Mouse (Mus musculus): ENCODE results near the gene Cygb. TPM values are rescaled to one million over a fixed set of nuclear protein-coding genes. Genes with fewer than 3 reads are reported as not detected.

Cygb gene
- total and polyA plus RNA-seq, 3 experiments, result 2.2 to 8.7 TPM; not detected in 1

DNA sequence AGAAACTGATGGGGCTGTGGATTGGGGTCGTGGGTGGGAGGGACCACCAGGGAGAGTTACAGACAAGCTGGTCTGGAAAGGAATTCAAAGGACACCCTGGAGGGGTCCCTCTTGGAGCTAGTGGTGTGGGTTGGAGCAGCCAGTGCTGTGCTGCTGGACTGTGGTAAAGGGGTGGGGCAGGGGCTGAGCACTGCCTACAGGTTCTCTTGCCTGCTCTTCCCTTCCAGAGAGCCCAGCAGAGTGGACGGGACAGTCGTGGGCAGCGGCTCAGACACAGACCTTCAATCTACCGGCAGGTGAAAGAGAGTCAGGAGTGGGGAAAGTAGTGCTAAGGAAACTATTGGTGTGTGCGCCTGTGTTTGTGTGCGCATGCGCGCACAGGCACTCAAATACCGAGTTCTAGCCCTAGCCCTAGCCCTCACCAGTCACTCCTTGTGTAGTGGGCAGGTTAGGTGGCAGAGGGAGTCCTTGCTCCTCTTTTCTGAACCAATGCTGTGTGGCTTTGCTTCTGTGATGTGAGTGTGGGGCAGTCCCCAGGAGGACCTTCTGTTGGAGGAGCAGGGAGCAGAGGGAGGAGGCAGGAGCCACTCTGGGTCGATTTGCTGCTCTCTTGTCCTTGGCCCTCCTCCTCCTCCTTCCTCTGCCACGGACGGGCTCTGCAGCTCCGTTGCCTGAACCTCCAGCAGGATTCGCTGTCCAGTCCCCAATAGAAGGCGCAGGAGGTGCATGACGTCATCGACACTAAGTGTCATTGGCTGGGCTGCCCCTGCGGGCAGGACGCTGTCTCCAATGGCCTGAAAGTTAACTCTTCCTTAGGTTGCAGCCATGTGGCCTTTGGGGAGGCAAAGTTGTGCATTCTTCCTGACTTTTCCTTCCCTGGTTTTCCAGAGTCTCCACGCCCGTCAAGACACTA lies 3.5 kb upstream of the Cygb start:
- Histone ChIP-seq H3K79me2 (ENCODE audit: control insufficient read depth, insufficient read depth, low read length, poor library complexity) (no peaks in the 10 kb centered on the region; the same call in 1 of the 2 replicates), H3K27me3 (ENCODE audit: control insufficient read depth in 1 of 2, insufficient read depth in 2 of 2, low read length in 2 of 2) (peaks cover 0 to 7% of the 10 kb centered on the region in 2 experiments; a peak in 1 of 4 replicates), H3K9me3 (replicated peaks; ENCODE audit: insufficient read depth, low read length) (no peaks in the 10 kb centered on the region), H3K9ac (ENCODE audit: control insufficient read depth, low read depth, low read length, poor library complexity, severe bottlenecking) (peak overlapping the region; percentile 77), H3K4me3 (ENCODE audit: control insufficient read depth in 1 of 2, insufficient read depth in 1 of 2, low read depth in 2 of 2, low read length in 2 of 2) (peak overlapping the region; percentile 49 to 54), H3K27ac (ENCODE audit: control insufficient read depth, low read depth, low read length) (peak overlapping the region; percentile 96), H3K36me3 (ENCODE audit: control insufficient read depth in 1 of 2, insufficient read depth in 2 of 2, low read length in 2 of 2) (peaks cover 0 to 19% of the 10 kb centered on the region in 2 experiments; a peak in 2 of 4 replicates), H3K4me1 (ENCODE audit: control insufficient read depth in 1 of 2, insufficient read depth in 2 of 2, low read length in 2 of 2) (peaks cover 11 to 55% of the 10 kb centered on the region in 2 experiments)
- peak; percentile 97 for TF ChIP-seq NELFE (IDR thresholded peaks at IDR 0.05; ENCODE audit: low read depth, low read length)
- peak; percentile 97 to 98 for TF ChIP-seq POLR2A (IDR thresholded peaks at IDR 0.05; ENCODE audit: control insufficient read depth in 1 of 2, insufficient read depth in 1 of 2, low read depth in 1 of 2, low read length in 2 of 2, poor library complexity in 1 of 2)
- peak; percentile 73 for TF ChIP-seq USF1 (IDR thresholded peaks at IDR 0.05; ENCODE audit: low read depth, low read length)
- peak; percentile 92 for TF ChIP-seq SIN3A (IDR thresholded peaks at IDR 0.05; ENCODE audit: low read length)
- TF ChIP-seq EP300 (IDR thresholded peaks at IDR 0.05; ENCODE audit: low read depth in 1 of 2, low read length in 2 of 2), result 0 out of 4 replicates have a peak, but pooled peaks of 1 of the 2 experiments have one; percentile 27
- TF ChIP-seq MYC (IDR thresholded peaks at IDR 0.05; ENCODE audit: low read depth, low read length), result peak; percentile 100
- TF ChIP-seq MXI1 (IDR thresholded peaks at IDR 0.05; ENCODE audit: low read depth, low read length), result peak; percentile 97
- no peak for TF ChIP-seq E2F4 (IDR thresholded peaks at IDR 0.05; ENCODE audit: borderline replicate concordance, low read depth, low read length)
- TF ChIP-seq MEF2A (IDR thresholded peaks at IDR 0.05; ENCODE audit: extremely low read depth, insufficient replicate concordance, low read depth, low read length, poor library complexity, severe bottlenecking), result no peak
- no peak for TF ChIP-seq GATA1 (IDR thresholded peaks at IDR 0.05; ENCODE audit: low read depth, low read length)
- peak; percentile 94; the same call in 1 of the 2 replicates for TF ChIP-seq JUND (IDR thresholded peaks at IDR 0.05; ENCODE audit: low read depth, low read length)
- no peak for TF ChIP-seq RAD21 (IDR thresholded peaks at IDR 0.05; ENCODE audit: low read depth, low read length)
- no peak for TF ChIP-seq USF2 (IDR thresholded peaks at IDR 0.05; ENCODE audit: borderline replicate concordance in 1 of 2, insufficient read depth in 1 of 2, low read depth in 1 of 2, low read length in 2 of 2)
- TF ChIP-seq KAT2A (conservative IDR thresholded peaks at IDR 0.05; ENCODE audit: low read depth, low read length), result no peak; the same call in 1 of the 2 replicates
- TF ChIP-seq ETS1 (IDR thresholded peaks at IDR 0.05; ENCODE audit: low read depth, low read length), result no peak; the same call in 1 of the 2 replicates
- no peak for TF ChIP-seq GABPA (IDR thresholded peaks at IDR 0.05; ENCODE audit: low read depth, low read length)
- peak; percentile 79 for TF ChIP-seq NRF1 (IDR thresholded peaks at IDR 0.05; ENCODE audit: insufficient read depth, low read depth, low read length, poor library complexity, severe bottlenecking)
- peak; percentile 78 for TF ChIP-seq HCFC1 (IDR thresholded peaks at IDR 0.05; ENCODE audit: low read depth, low read length)
- peak; percentile 53; the same call in 1 of the 2 replicates for TF ChIP-seq ELF1 (IDR thresholded peaks at IDR 0.05; ENCODE audit: low read depth, low read length)
- TF ChIP-seq CHD2 (IDR thresholded peaks at IDR 0.05; ENCODE audit: low read length), result no peak
- TF ChIP-seq UBTF (IDR thresholded peaks at IDR 0.05; ENCODE audit: borderline replicate concordance, insufficient read depth, low read depth, low read length), result no peak
- TF ChIP-seq TAL1 (IDR thresholded peaks at IDR 0.05; ENCODE audit: low read length), result no peak
- no peak for TF ChIP-seq RCOR1 (IDR thresholded peaks at IDR 0.05; ENCODE audit: low read depth, low read length)
- 0 out of 2 replicates have a peak, but pooled peaks have one; percentile 70 for TF ChIP-seq CHD1 (IDR thresholded peaks at IDR 0.05; ENCODE audit: low read depth, low read length)
- TF ChIP-seq MAZ (IDR thresholded peaks at IDR 0.05; ENCODE audit: low read depth, low read length), result 0 out of 2 replicates have a peak, but pooled peaks have one; percentile 33
- TF ChIP-seq POLR2AphosphoS2 (IDR thresholded peaks at IDR 0.05; ENCODE audit: low read length), result peak; percentile 98
- peak; percentile 94 for TF ChIP-seq TBP (IDR thresholded peaks at IDR 0.05; ENCODE audit: low read depth, low read length)
- peak; percentile 87 for TF ChIP-seq POLR2AphosphoS5 (IDR thresholded peaks at IDR 0.05; ENCODE audit: borderline replicate concordance, low read depth, low read length)
- no peak for TF ChIP-seq ZKSCAN1 (IDR thresholded peaks at IDR 0.05; ENCODE audit: low read depth, low read length)
- peak; percentile 97 for TF ChIP-seq MAX (IDR thresholded peaks at IDR 0.05; ENCODE audit: low read length)
- peak; percentile 90; the same call in 1 of the 2 replicates for TF ChIP-seq ZMIZ1 (IDR thresholded peaks at IDR 0.05; ENCODE audit: low read depth, low read length)
- peak; percentile 100 for DNase-seq (ENCODE audit: low read depth, low spot score)
